In the genomic region with DNA sequence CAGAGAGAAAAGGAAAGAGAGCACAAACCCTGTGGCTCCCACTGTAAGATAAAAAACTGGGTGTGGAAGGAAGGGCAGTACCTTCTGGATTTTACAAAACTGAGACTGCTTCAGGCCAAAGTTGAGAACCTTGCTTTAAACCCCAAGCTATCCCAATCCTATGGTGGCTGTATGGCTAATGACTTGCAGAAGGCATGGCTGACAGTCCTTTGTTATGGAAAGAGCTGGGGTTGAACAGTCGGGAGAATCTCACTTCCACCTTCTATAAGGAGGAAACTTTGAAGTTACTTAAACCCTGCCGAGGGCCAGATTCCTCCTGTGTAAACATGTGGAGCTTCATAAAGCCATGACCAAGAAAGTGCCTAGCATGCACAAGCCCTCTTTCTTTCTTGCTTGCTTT, we compare ENCODE assay signal across 20 mouse cellular contexts. TPM values are rescaled to one million over a fixed set of nuclear protein-coding genes. Genes with fewer than 3 reads are reported as not detected.
"Had no signal": no experiment of that assay in that cellular context is flagged by ENCODE, and none has a peak within 500 bp of the region (broad histone marks: within the 10 kb centered on the region; RNA-seq: fewer than 3 reads in every experiment).

No protein-coding gene starts in this region.

- ATAC-seq: liver, postnatal 0 days; midbrain, embryonic 13.5 days had no signal

- H3K9ac ChIP-seq: limb, embryonic 12.5 days; liver, embryonic 13.5 days; liver, postnatal 0 days; lung, embryonic 15.5 days; midbrain, embryonic 13.5 days; neural tube, embryonic 15.5 days had no signal

- H3K4me2 ChIP-seq: limb, embryonic 12.5 days; liver, embryonic 13.5 days; lung, embryonic 15.5 days; midbrain, embryonic 13.5 days; neural tube, embryonic 15.5 days had no signal

- H3K4me1 ChIP-seq: limb, embryonic 12.5 days; lung, embryonic 15.5 days; midbrain, embryonic 13.5 days; neural tube, embryonic 15.5 days had no signal

- DNase-seq: kidney, postnatal 10 days; kidney, postnatal 4 days; liver; liver, embryonic 13.5 days; liver, postnatal 0 days; lung, postnatal 14 days; right cerebral cortex, adult 18-20 months; right cerebral cortex, postnatal 25 days; thymus, postnatal 14 days had no signal

- H3K4me3 ChIP-seq: left cerebral cortex, adult 2 months; limb, embryonic 12.5 days; liver, embryonic 13.5 days; lung, embryonic 15.5 days; midbrain, embryonic 13.5 days; neural tube, embryonic 15.5 days had no signal

- H3K9me3 ChIP-seq: limb, embryonic 12.5 days; liver, embryonic 13.5 days; lung, embryonic 15.5 days; midbrain, embryonic 13.5 days; neural tube, embryonic 15.5 days had no signal

- H3K27ac ChIP-seq: left cerebral cortex, adult 2 months; limb, embryonic 12.5 days; liver, embryonic 13.5 days; lung, embryonic 15.5 days; macrophage; midbrain, embryonic 13.5 days; neural tube, embryonic 15.5 days had no signal

- H3K27me3 ChIP-seq: limb, embryonic 12.5 days; liver, embryonic 13.5 days; lung, embryonic 15.5 days; midbrain, embryonic 13.5 days; neural tube, embryonic 15.5 days had no signal

- H3K36me3 ChIP-seq: limb, embryonic 12.5 days; liver, embryonic 13.5 days; lung, embryonic 15.5 days; midbrain, embryonic 13.5 days; neural tube, embryonic 15.5 days had no signal

RNA-seq across cellular contexts. Expression of a gene that starts 28.5 kb away (rescaled TPM):
- total RNA-seq: midbrain, postnatal 0 days had no signal
- polyA plus RNA-seq: kidney, embryonic 14.5 days; limb, embryonic 12.5 days; liver, embryonic 13.5 days; macrophage; midbrain, embryonic 13.5 days; midbrain, postnatal 0 days; neural tube, embryonic 11.5 days; small intestine, adult 2 months; stomach, embryonic 16.5 days had no signal
